Mouse (Mus musculus): ENCODE results near the gene Cald1. TPM values are rescaled to one million over a fixed set of nuclear protein-coding genes. Genes with fewer than 3 reads are reported as not detected.

The Cald1 gene
- polyA plus RNA-seq, 2 experiments: 24.9 to 45.1 TPM

DNA sequence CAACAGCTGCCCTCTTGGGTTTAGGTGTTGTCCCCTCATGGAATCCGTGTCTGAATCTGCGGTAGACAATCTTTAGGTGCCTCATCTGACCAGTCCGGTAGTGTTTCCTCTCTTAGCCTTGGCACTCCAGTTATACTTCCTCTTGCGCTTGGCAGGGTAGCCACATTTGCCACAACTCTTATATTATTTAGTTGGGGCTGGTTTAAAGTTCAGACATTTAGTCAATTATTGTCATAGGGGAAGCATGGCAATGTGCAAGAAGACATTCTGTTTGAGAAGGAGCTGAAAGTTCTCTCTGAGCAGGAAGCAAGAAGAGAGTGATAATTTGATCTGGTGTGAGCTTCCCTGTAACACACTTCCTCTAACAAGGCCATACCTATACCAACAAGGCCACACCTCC is 212.4 kb downstream of the Cald1 start:
- Histone ChIP-seq H3K9ac (replicated peaks) (no peak overlapping the region), H3K9me3 (ENCODE audit: control insufficient read depth, low read length) (no peaks in the 10 kb centered on the region), H3K4me2 (ENCODE audit: low read depth) (no peak overlapping the region), H3K27ac (no peak overlapping the region), H3K4me3 (ENCODE audit: insufficient read depth in 1 of 2, low read depth in 2 of 2, low read length in 2 of 2) (no peak overlapping the region), H3K27me3 (ENCODE audit: control insufficient read depth, insufficient read depth, low read length) (no peaks in the 10 kb centered on the region), H3K36me3 (replicated peaks; ENCODE audit: control insufficient read depth, insufficient read depth, low read depth) (no peaks in the 10 kb centered on the region), H3K4me1 (replicated peaks; ENCODE audit: control insufficient read depth in 2 of 2, insufficient read depth in 2 of 2, low read length in 1 of 2) (peaks cover 9 to 10% of the 10 kb centered on the region in 2 experiments)
- TF ChIP-seq CTCF (IDR thresholded peaks at IDR 0.05; ENCODE audit: low read depth) (no peak), EP300 (IDR thresholded peaks at IDR 0.05; ENCODE audit: low read depth) (no peak)
- ATAC-seq (ENCODE audit: insufficient read depth): no peak
- WGBS (ENCODE audit: insufficient replicate concordance): 30% methylated on average over 4 of the region's 4 CpGs
- no peak for DNase-seq (ENCODE audit: low read depth in 3 of 3, low spot score in 3 of 3)

GRCm38 (mm10) chr6:34824406-34824805 is 226.1 kb downstream of the Cald1 start:
- Histone ChIP-seq H3K27ac (no peak overlapping the region), H3K9me3 (ENCODE audit: control insufficient read depth, low read length) (no peaks in the 10 kb centered on the region), H3K4me1 (replicated peaks; ENCODE audit: control insufficient read depth in 2 of 2, insufficient read depth in 2 of 2, low read length in 1 of 2) (no peaks in the 10 kb centered on the region), H3K27me3 (ENCODE audit: control insufficient read depth, insufficient read depth, low read length) (no peaks in the 10 kb centered on the region), H3K9ac (replicated peaks) (no peak overlapping the region), H3K4me3 (ENCODE audit: insufficient read depth in 1 of 2, low read depth in 2 of 2, low read length in 2 of 2) (no peak overlapping the region), H3K36me3 (replicated peaks; ENCODE audit: control insufficient read depth, insufficient read depth, low read depth) (no peaks in the 10 kb centered on the region), H3K4me2 (ENCODE audit: low read depth) (no peak overlapping the region)
- ATAC-seq (ENCODE audit: insufficient read depth): no peak
- TF ChIP-seq CTCF (IDR thresholded peaks at IDR 0.05; ENCODE audit: low read depth) (no peak), EP300 (IDR thresholded peaks at IDR 0.05; ENCODE audit: low read depth) (no peak)
- no peak for DNase-seq (ENCODE audit: low read depth in 3 of 3, low spot score in 3 of 3)

Other genes with a start within 250 kb of the Cald1 start
- gene Akr1b8, start 244.4 kb upstream of the Cald1 start, polyA plus RNA-seq (2012; rRNA removed): 3.6 and 4.7 TPM in 2 replicates
- 4.2 and 5.7 TPM in 2 replicates for gene Akr1b8, start 244.4 kb upstream of the Cald1 start, polyA plus RNA-seq (2014; fragmentation: Nextera tagmentation; extraction: Ambion mirVana)
- gene Akr1b10, start 214.3 kb upstream of the Cald1 start, polyA plus RNA-seq (2012; rRNA removed): 4.6 and 5.1 TPM in 2 replicates
- gene Akr1b10, start 214.3 kb upstream of the Cald1 start, polyA plus RNA-seq (2014; fragmentation: Nextera tagmentation; extraction: Ambion mirVana): 5.0 and 5.5 TPM in 2 replicates
- gene Akr1b7, start 186.2 kb upstream of the Cald1 start, polyA plus RNA-seq (2012; rRNA removed): 1.7 and 2.4 TPM in 2 replicates
- gene Akr1b7, start 186.2 kb upstream of the Cald1 start, polyA plus RNA-seq (2014; fragmentation: Nextera tagmentation; extraction: Ambion mirVana): 5.1 and 5.4 TPM in 2 replicates
- 84.9 and 140 TPM in 2 replicates for gene Bpgm, start 122.3 kb upstream of the Cald1 start, polyA plus RNA-seq (2012; rRNA removed)
- gene Bpgm, start 122.3 kb upstream of the Cald1 start, polyA plus RNA-seq (2014; fragmentation: Nextera tagmentation; extraction: Ambion mirVana): 136 and 143 TPM in 2 replicates
- 1.4 and 3.0 TPM in 2 replicates for gene Agbl3, start 181.9 kb downstream of the Cald1 start, polyA plus RNA-seq (2012; rRNA removed)
- gene Agbl3, start 181.9 kb downstream of the Cald1 start, polyA plus RNA-seq (2014; fragmentation: Nextera tagmentation; extraction: Ambion mirVana): 2.8 and 4.0 TPM in 2 replicates